Mouse (Mus musculus) myocyte (in vitro differentiated cells): ENCODE measurements around the gene Armc2. TPM values are rescaled to one million over a fixed set of nuclear protein-coding genes. Genes with fewer than 3 reads are reported as not detected.

Experiments
- H3K27me3 ChIP-seq: one replicate; pipeline ENCODE4 v1.6.1; 2011; ENCODE audit not compliant: control insufficient read depth, insufficient read depth, insufficient read length
- H3K36me3 ChIP-seq: one replicate; pipeline ENCODE4 v1.6.1; 2011; ENCODE audit not compliant: control insufficient read depth, insufficient read depth
- H3K4me2 ChIP-seq: one replicate; pipeline ENCODE4 v1.6.1; 2011; ENCODE audit warnings: low read depth, control low read depth
- H3K4me3 ChIP-seq: one replicate; pipeline ENCODE4 v1.5.1; 2011; ENCODE audit warnings: mild to moderate bottlenecking, control low read depth, moderate library complexity
- H3K79me2 ChIP-seq: one replicate; pipeline ENCODE4 v1.6.1; 2011; ENCODE audit not compliant: control insufficient read depth, insufficient read depth
- H3ac ChIP-seq: one replicate; pipeline ENCODE4 v1.6.1; 2011; ENCODE audit not compliant: control insufficient read depth, insufficient read length
- CEBPB ChIP-seq: IDR thresholded peaks from 2 replicates; pipeline ENCODE4 v1.6.1; 2011; ENCODE audit warnings: mild to moderate bottlenecking, moderate library complexity; ENCODE audit not compliant: poor library complexity, insufficient read depth, severe bottlenecking
- E2F4 ChIP-seq: IDR thresholded peaks from one replicate; pipeline ENCODE4 v1.6.1; 2011; ENCODE audit warnings: mild to moderate bottlenecking, control low read depth, moderate library complexity; ENCODE audit not compliant: insufficient read depth
- MAX ChIP-seq: IDR thresholded peaks from one replicate; pipeline ENCODE4 v1.6.1; 2011; ENCODE audit warnings: low read depth, mild to moderate bottlenecking, control low read depth
- MYOD1 ChIP-seq, 3 experiments: IDR thresholded peaks; one replicate each; pipeline ENCODE4 v1.6.1; 2011; ENCODE audit warnings: control low read depth in 2 of 3, low read depth in 2 of 3, mild to moderate bottlenecking in 2 of 3, moderate library complexity in 1 of 3; ENCODE audit not compliant: insufficient read length in 2 of 3, control insufficient read depth in 1 of 3
- MYOG ChIP-seq, 3 experiments: IDR thresholded peaks; one replicate each; pipeline ENCODE4 v1.6.1; 2011; ENCODE audit warnings: control low read depth in 2 of 3, low read depth in 2 of 3, mild to moderate bottlenecking in 2 of 3; ENCODE audit not compliant: insufficient read length in 2 of 3, control insufficient read depth in 1 of 3, insufficient read depth in 1 of 3
- POLR2A ChIP-seq: IDR thresholded peaks from one replicate; pipeline ENCODE4 v1.6.1; 2011; ENCODE audit warnings: low read depth, mild to moderate bottlenecking, control low read depth, moderate library complexity; ENCODE audit not compliant: insufficient read length
- POLR2AphosphoS2 ChIP-seq: IDR thresholded peaks from one replicate; pipeline ENCODE4 v1.6.1; 2011; ENCODE audit warnings: low read depth, control low read depth; ENCODE audit not compliant: insufficient read length
- REST ChIP-seq: IDR thresholded peaks from one replicate; pipeline ENCODE4 v1.6.1; 2011; ENCODE audit warnings: mild to moderate bottlenecking, control low read depth, moderate library complexity; ENCODE audit not compliant: insufficient read depth, insufficient read length
- SRF ChIP-seq: IDR thresholded peaks from one replicate; pipeline ENCODE4 v1.6.1; 2011; ENCODE audit warnings: low read depth; ENCODE audit not compliant: control insufficient read depth, insufficient read length
- TCF12 ChIP-seq: IDR thresholded peaks from one replicate; pipeline ENCODE4 v1.6.1; 2011; ENCODE audit warnings: mild to moderate bottlenecking, control low read depth; ENCODE audit not compliant: poor library complexity, insufficient read depth, severe bottlenecking
- TCF3 ChIP-seq: IDR thresholded peaks from one replicate; pipeline ENCODE4 v1.6.1; 2011; ENCODE audit warnings: low read depth, control low read depth; ENCODE audit not compliant: insufficient read length
- USF1 ChIP-seq: IDR thresholded peaks from one replicate; pipeline ENCODE4 v1.6.1; 2011; ENCODE audit warnings: low read depth, mild to moderate bottlenecking, control low read depth, moderate library complexity
- polyA plus RNA-seq: library from polyadenylated mRNA; unstranded; fragments of >200 nt; fragmentation: generic; extraction: Trizol; gene quantifications from one replicate; pipeline ENCODE4 v1.2.1, GENCODE M21; 2012; ENCODE audit warnings: missing spikeins

Armc2 gene
- polyA plus RNA-seq, 1 experiment = 0.31 TPM

DNA sequence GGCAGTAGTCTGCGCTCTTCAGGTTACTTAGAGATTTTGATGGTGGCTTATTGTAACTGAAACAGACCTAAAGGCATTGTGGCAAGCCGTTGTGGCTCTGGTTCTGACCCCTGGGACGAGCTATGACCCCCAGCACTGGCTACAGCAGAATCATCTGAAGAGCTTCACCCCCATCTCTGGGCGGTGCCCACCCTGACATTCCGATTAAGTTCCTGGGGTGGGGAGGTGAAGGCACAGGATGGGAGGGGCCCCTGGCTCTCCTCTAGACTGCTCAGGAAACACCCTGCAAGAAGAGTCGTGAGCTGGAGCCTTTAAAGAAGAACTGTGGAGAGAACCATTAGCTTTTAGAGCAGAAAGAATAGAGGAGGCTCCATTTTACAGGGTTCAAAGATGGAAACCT lies 6.2 kb upstream of the Armc2 start:
- TF ChIP-seq POLR2AphosphoS2 (no peak), E2F4 (no peak), CEBPB (no peak), TCF12 (no peak), TCF3 (no peak), MAX (no peak), USF1 (no peak), POLR2A (no peak), MYOG (IDR thresholded peaks at IDR 0.05; ENCODE audit: control insufficient read depth in 1 of 3, insufficient read depth in 1 of 3, insufficient read length in 2 of 3, low read depth in 2 of 3) (no peak), REST (no peak), SRF (no peak), MYOD1 (IDR thresholded peaks at IDR 0.05; ENCODE audit: control insufficient read depth in 1 of 3, insufficient read length in 2 of 3, low read depth in 2 of 3) (no peak)
- Histone ChIP-seq H3K27me3 (no peaks in the 10 kb centered on the region), H3K4me2 (no peak overlapping the region), H3K79me2 (no peaks in the 10 kb centered on the region), H3K4me3 (no peak overlapping the region), H3K36me3 (no peaks in the 10 kb centered on the region), H3ac (no peak overlapping the region)

DNA sequence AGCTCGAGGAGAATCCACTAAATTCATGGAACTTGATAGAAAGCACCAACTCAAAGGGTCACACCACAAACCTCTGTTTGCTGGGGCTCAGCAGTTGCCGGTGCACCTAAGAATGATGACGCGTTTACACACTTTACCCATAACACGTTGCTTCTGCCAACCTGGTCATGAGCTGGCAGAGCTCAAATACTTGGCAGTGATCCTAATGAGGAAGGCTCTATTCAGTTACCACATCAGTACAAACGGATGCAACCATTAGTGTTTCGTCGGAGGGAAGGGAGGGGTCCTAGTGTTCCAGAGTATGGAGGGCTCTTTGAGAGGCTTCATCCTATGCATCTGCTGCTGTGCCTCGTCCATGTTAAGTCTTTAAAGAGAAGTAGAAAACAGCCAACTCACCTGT lies 3.3 kb upstream of the Armc2 start:
- Histone ChIP-seq H3K36me3 (no peaks in the 10 kb centered on the region), H3K27me3 (peaks cover 8% of the 10 kb centered on the region), H3ac (no peak overlapping the region), H3K4me2 (no peak overlapping the region), H3K79me2 (no peaks in the 10 kb centered on the region), H3K4me3 (no peak overlapping the region)
- TF ChIP-seq MYOG (IDR thresholded peaks at IDR 0.05; ENCODE audit: control insufficient read depth in 1 of 3, insufficient read depth in 1 of 3, insufficient read length in 2 of 3, low read depth in 2 of 3) = no peak
- TF ChIP-seq CEBPB = no peak
- TF ChIP-seq USF1 = no peak
- no peak for TF ChIP-seq MAX
- TF ChIP-seq REST = no peak
- TF ChIP-seq TCF3 = no peak

DNA sequence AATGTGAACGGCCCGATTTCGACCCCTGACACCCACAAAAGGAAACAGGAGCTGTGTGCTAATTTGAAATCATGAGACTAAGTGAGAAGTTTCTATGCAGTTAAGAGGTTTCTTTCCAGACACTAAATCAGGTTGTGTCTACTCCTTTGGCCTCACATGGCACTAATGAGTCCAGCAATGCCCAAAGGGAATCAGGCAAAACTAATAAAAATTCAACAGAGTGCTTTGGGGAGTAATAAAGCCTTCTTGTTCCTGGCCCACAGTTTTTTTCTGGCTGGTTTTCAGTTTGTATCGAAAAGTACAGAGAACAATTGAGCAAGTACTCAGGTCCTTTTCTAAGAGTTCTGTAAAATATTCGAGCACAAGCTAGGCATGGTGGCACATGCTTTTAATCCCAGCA lies 4.2 kb downstream of the Armc2 start:
- H3K36me3 ChIP-seq = no peaks in the 10 kb centered on the region
- no peak overlapping the region for H3ac ChIP-seq
- H3K4me3 ChIP-seq = no peak overlapping the region
- TF ChIP-seq TCF12 (no peak), SRF (no peak), MYOD1 (IDR thresholded peaks at IDR 0.05; ENCODE audit: control insufficient read depth in 1 of 3, insufficient read length in 2 of 3, low read depth in 2 of 3) (no peak), USF1 (no peak), TCF3 (no peak), POLR2AphosphoS2 (no peak), REST (no peak), MAX (no peak), E2F4 (no peak), CEBPB (no peak), POLR2A (no peak), MYOG (IDR thresholded peaks at IDR 0.05; ENCODE audit: control insufficient read depth in 1 of 3, insufficient read depth in 1 of 3, insufficient read length in 2 of 3, low read depth in 2 of 3) (no peak)
- H3K27me3 ChIP-seq = peaks cover 22% of the 10 kb centered on the region
- no peak overlapping the region for H3K4me2 ChIP-seq
- no peaks in the 10 kb centered on the region for H3K79me2 ChIP-seq

DNA sequence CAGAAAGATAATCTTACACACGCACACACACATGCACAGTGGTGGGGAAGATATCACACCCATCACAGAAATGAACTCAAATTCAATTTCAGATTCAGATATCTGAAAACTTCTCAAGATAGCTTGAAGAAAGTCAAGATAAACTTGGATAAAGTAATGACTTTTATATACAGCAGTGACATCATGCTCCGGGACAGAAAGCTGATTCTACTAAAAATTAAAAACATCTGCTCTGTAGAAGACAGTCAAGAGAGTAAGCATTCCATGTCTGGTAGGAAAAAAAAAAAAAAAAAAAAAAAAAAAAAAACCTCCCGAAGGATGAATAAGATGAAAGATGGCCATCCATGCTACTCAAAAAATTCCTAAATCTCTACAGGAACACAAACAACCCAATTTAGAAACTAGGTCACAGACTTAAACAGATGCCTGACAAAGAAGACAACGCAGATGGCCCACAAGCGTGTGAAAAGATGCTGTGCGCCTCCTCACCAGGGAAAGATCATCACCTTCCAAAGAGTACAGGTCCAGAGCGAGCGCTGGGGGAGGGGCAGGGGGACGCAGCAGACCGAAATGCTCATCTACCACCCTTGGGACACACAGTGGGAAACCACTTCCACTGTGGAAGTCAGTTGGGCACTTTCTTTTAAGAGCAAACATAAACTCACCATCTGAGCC lies 7.3 kb downstream of the Armc2 start:
- no peaks in the 10 kb centered on the region for H3K36me3 ChIP-seq
- no peak overlapping the region for H3K4me3 ChIP-seq
- H3K27me3 ChIP-seq = peaks cover 9% of the 10 kb centered on the region
- H3ac ChIP-seq = no peak overlapping the region
- TF ChIP-seq MYOD1 (IDR thresholded peaks at IDR 0.05; ENCODE audit: control insufficient read depth in 1 of 3, insufficient read length in 2 of 3, low read depth in 2 of 3) = no peak
- no peak for TF ChIP-seq E2F4
- no peak for TF ChIP-seq MYOG (IDR thresholded peaks at IDR 0.05; ENCODE audit: control insufficient read depth in 1 of 3, insufficient read depth in 1 of 3, insufficient read length in 2 of 3, low read depth in 2 of 3)
- no peak for TF ChIP-seq REST
- TF ChIP-seq USF1 = no peak
- no peak for TF ChIP-seq CEBPB
- no peak for TF ChIP-seq TCF3
- TF ChIP-seq TCF12 = no peak
- no peak for TF ChIP-seq MAX
- TF ChIP-seq POLR2AphosphoS2 = no peak
- TF ChIP-seq SRF = no peak
- no peak for TF ChIP-seq POLR2A
- H3K79me2 ChIP-seq = no peaks in the 10 kb centered on the region
- no peak overlapping the region for H3K4me2 ChIP-seq

DNA sequence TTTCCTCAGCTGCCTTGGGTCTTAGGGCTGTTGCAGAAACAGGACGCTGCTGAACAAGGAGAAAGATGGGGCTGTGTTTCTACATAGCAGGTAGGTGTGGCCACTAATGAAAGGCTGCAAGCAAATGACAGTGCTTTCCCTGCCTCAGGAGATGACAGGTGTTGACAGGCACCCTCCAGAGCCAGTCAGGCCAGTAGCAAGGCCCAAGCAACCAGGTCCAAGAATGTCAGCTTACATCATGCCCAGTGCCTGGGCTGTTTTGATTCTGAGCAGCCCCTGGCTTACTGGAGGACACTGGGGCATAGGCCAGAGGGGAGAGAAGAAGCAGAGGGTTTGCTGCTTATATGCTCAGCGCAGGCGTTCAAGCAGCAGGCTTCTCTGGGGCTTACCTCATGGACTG lies 13.0 kb downstream of the Armc2 start:
- no peak for TF ChIP-seq POLR2A
- no peak for TF ChIP-seq TCF3
- TF ChIP-seq POLR2AphosphoS2 = no peak
- no peak for TF ChIP-seq MAX
- no peak for TF ChIP-seq CEBPB
- TF ChIP-seq TCF12 = no peak
- TF ChIP-seq SRF = no peak
- H3K79me2 ChIP-seq = no peaks in the 10 kb centered on the region
- H3K4me3 ChIP-seq = no peak overlapping the region
- no peaks in the 10 kb centered on the region for H3K36me3 ChIP-seq
- no peak overlapping the region for H3ac ChIP-seq
- H3K4me2 ChIP-seq = no peak overlapping the region
- H3K27me3 ChIP-seq = peaks cover 5% of the 10 kb centered on the region
